Mouse (Mus musculus) colon, adult 2 months (tissue): ENCODE measurements around the gene Hist1h2be. TPM values are rescaled to one million over a fixed set of nuclear protein-coding genes. Genes with fewer than 3 reads are reported as not detected.

Source experiments
- polyA plus RNA-seq: library from polyadenylated mRNA; depleted of rRNA; stranded (reverse); fragments of >200 nt; gene quantifications from 2 replicates; pipeline ENCODE4 v1.2.3, GENCODE M21; 2012; rRNA removed

Hist1h2be gene
- 3.1 and 3.3 TPM in 2 replicates for polyA plus RNA-seq

DNA sequence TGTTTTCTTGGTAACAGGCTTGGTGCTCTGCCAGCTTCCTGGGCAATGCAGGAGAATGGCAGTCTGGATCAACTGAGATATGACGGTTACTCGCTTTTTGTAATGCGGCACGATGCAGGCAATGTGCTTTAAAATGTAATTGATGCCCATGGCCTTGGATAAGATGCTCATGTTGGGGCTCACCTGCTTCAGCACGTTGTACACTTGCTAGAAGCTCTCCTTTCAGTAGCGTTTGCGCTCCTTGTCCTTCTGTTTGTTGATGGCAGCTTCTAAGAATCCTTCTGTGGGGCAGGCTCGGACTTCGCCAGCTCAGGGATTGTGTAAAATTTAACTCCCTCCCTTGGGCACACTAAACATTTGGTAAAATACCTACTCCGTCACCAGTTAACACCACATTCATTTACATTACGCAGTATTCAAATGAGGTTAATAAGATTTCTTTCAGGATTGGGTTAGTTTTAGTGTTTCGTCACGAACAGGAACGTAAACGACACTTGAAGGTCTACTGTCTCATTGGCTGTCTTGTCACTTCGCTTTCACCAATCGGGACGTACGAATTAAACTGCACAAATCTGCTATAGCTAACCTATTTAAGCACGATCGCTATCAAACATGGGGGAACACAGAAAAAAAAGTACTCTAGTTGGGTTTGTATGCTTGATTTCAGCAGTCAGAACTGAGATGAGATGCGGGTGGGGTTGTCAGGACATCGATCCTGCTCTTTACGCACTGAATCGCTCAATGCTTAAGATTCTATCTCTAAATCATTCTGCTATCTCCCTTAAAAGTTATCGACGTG lies at the start of gene Hist1h2be:
TSS of gene Hist1h2be (minus strand) at position 392 of the 799 bp plus-strand sequence.

DNA sequence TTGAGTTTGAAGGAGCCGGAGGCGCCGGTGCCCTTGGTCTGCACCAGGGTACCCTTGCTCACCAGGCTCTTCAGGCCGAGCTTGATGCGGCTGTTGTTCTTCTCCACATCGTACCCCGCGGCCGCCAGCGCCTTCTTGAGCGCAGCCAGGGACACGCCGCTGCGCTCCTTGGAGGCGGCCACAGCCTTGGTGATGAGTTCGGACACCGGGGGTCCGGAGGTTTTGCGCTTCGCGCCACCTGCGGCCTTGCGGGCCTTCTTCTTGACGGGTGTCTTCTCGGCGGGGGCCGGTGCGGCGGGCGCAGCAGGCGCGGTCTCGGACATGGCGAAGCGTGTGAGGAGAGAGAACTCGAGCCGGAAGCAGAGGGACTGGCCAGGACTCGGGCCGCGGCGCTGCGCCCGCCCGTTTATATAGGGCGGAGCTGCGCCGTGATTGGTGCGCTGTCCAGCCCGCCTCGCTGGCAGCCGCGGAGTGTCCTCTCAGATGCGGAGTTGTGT lies 1.3 kb upstream of the Hist1h2be start, which contains the start of gene Hist1h1e:
TSS of gene Hist1h1e (minus strand) at position 384 of the 497 bp plus-strand sequence.

GRCm38 (mm10) chr13:23581408-23582218 lies 39.3 kb downstream of the Hist1h2be start, which contains the start of gene Hist1h4d:
Gene Hist1h4d (plus strand): TSS chr13:23581598.

DNA sequence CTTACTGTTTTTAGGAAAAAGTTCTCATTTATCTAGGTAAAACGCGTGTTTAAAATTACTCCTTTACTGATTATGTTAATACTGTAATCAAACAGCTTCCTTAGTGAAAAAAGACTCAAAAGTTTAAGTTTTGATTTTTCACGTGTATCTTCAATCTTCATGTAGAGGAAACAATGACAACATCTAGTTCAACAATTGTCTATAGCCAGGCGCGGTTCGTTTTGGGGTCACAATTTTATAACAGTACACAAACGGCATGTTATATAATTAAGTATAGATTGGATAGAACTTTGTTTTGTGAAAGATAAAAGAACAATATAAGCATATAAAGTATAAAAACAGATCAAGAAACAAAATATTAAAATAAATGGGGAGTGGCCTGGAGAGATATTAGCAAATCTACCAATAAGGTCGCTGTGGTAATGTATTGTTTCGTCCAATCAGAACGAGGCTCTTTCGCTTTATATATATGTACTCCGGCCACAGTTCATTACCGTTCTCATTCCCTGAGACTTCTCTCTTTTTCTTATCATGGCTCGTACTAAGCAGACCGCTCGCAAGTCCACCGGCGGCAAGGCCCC lies 45.6 kb downstream of the Hist1h2be start, which contains the start of gene Hist1h3d:
TSS of gene Hist1h3d (plus strand) at position 493 of the 581 bp plus-strand sequence.

GRCm38 (mm10) chr13:23573898-23574524 lies 46.9 kb downstream of the Hist1h2be start, which contains the start of the genes Hist1h2bf and Hist1h2ad:
Gene Hist1h2bf (minus strand): TSS chr13:23574196.
Gene Hist1h2ad (plus strand): TSS chr13:23574381.

DNA sequence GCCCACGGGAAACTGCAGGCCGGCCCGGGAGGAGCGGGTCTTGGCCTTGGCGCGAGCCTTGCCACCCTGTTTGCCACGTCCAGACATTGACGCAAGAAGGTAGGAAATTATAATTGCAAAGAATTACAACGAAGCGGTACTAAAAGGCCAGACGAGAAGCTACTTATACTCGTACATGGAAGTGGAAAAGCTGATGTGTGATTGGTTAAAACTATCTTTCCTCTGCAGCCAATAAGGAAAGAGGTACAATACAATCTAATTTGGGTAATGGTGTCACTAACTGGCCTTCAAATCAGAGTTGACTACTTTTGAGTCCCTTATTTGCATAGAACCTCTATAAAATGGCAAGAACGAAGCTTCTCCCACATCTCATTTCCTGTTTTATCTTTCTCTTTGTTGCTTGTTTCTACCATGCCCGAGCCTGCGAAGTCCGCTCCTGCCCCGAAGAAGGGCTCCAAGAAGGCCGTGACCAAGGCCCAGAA lies 49.9 kb downstream of the Hist1h2be start, which contains the start of the genes Hist1h2ae and Hist1h2bg:
TSS of gene Hist1h2ae (minus strand) at position 199 of the 482 bp plus-strand sequence.
TSS of gene Hist1h2bg (plus strand) at position 375 of the 482 bp plus-strand sequence.

DNA sequence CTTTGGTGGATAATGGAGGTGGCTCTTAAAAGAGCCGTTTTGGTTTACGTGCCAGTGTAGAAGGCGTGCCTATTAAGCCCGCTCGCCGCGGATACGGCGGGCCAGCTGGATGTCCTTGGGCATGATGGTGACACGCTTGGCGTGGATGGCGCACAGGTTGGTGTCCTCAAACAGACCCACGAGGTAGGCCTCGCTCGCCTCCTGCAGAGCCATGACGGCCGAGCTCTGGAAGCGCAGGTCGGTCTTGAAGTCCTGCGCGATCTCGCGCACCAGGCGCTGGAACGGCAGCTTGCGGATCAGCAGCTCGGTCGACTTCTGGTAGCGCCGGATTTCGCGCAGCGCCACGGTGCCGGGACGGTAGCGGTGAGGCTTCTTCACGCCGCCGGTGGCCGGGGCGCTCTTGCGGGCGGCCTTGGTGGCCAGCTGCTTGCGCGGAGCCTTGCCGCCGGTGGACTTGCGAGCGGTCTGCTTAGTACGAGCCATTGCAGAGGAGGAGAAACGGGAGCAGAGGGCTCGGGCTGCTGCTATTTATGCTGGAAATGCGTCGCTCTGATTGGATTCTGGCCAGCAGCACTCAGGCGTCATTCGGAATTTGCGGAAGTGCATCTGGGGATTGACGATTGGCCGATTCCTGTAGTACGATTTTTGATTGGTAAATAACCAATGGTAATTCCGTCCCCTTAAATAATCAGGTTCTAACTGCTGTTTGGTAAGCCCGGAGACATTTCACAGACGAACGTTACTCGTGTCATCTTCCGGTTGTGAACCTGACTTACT lies 58.9 kb downstream of the Hist1h2be start, which contains the start of gene Hist1h3e:
TSS of gene Hist1h3e (minus strand) at position 487 of the 777 bp plus-strand sequence.

GRCm38 (mm10) chr13:23552962-23553361 lies 68.0 kb downstream of the Hist1h2be start, which contains the start of gene Hist1h1d:
Gene Hist1h1d (plus strand): TSS chr13:23553262.

DNA sequence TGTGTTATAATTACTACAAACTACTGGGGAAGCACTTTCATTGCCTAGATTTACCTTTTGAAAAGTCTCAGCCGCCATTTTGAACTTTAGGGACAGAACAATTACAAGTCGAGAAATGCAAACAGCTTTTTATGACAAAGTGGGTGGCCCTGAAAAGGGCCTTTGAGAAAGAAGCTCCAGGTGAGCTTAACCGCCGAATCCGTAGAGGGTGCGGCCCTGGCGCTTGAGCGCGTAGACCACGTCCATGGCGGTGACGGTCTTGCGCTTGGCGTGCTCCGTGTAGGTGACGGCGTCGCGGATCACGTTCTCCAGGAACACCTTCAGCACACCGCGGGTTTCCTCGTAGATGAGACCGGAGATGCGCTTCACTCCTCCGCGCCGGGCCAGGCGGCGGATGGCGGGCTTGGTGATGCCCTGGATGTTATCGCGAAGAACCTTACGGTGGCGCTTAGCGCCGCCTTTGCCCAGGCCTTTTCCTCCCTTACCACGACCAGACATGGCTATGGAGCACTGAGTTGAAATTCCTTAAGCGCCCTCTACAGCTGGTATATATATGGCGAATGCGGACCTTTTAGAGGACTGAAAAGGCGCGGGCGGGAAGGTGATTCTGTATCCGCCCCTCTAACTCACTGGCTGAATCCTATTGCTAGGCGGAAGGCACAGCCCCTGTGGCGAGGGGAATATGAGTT lies 69.6 kb downstream of the Hist1h2be start, which contains the start of gene Hist1h4f:
TSS of gene Hist1h4f (minus strand) at position 503 of the 689 bp plus-strand sequence.

GRCm38 (mm10) chr13:23543965-23544786 lies 76.7 kb downstream of the Hist1h2be start, which contains the start of gene Hist1h3f:
Gene Hist1h3f (plus strand): TSS chr13:23544052.

GRCm38 (mm10) chr13:23542999-23543607 lies 77.8 kb downstream of the Hist1h2be start, which contains the start of gene Hist1h2bh:
Gene Hist1h2bh (minus strand): TSS chr13:23543392.

GRCm38 (mm10) chr13:23535137-23536075 lies 85.5 kb downstream of the Hist1h2be start, which contains the start of gene Hist1h3g:
Gene Hist1h3g (plus strand): TSS chr13:23535422.

Other genes starting within 250 kb of the Hist1h2be start
- gene Abt1, start 197.3 kb downstream of the Hist1h2be start, polyA plus RNA-seq = 1.9 and 2.0 TPM in 2 replicates
- gene Btn1a1, start 155.2 kb downstream of the Hist1h2be start, polyA plus RNA-seq = 1.8 and 2.3 TPM in 2 replicates
- not detected in 2 replicates for gene Btn2a2, start 132.3 kb downstream of the Hist1h2be start, polyA plus RNA-seq
- 42.2 and 63.4 TPM in 2 replicates for gene Hist1h4h, start 90.1 kb downstream of the Hist1h2be start, polyA plus RNA-seq
- 245 and 289 TPM in 2 replicates for gene Hist1h2af, start 87.2 kb downstream of the Hist1h2be start, polyA plus RNA-seq
- 23.2 and 33.2 TPM in 2 replicates for gene Hist1h3g, start 85.7 kb downstream of the Hist1h2be start, polyA plus RNA-seq
- 4.9 and 5.3 TPM in 2 replicates for gene Hist1h2bh, start 77.7 kb downstream of the Hist1h2be start, polyA plus RNA-seq
- 5.0 and 6.7 TPM in 2 replicates for gene Hist1h3f, start 77.1 kb downstream of the Hist1h2be start, polyA plus RNA-seq
- 13.1 and 22.8 TPM in 2 replicates for gene Hist1h4f, start 69.5 kb downstream of the Hist1h2be start, polyA plus RNA-seq
- gene Hist1h1d, start 67.9 kb downstream of the Hist1h2be start, polyA plus RNA-seq = 0.45 and 0.47 TPM in 2 replicates
- 32.1 and 36.8 TPM in 2 replicates for gene Hist1h3e, start 58.8 kb downstream of the Hist1h2be start, polyA plus RNA-seq
- gene Hist1h2ae, start 49.9 kb downstream of the Hist1h2be start, polyA plus RNA-seq = 15.1 and 16.2 TPM in 2 replicates
- gene Hist1h2bg, start 49.7 kb downstream of the Hist1h2be start, polyA plus RNA-seq = 49.0 and 58.2 TPM in 2 replicates
- gene Hist1h2bf, start 46.9 kb downstream of the Hist1h2be start, polyA plus RNA-seq = 11.4 and 19.0 TPM in 2 replicates
- 6.9 and 11.5 TPM in 2 replicates for gene Hist1h2ad, start 46.7 kb downstream of the Hist1h2be start, polyA plus RNA-seq
- gene Hist1h3d, start 45.4 kb downstream of the Hist1h2be start, polyA plus RNA-seq = 13.8 and 18.8 TPM in 2 replicates
- 12.3 and 14.7 TPM in 2 replicates for gene Hist1h4d, start 39.5 kb downstream of the Hist1h2be start, polyA plus RNA-seq
- 3.2 and 3.9 TPM in 2 replicates for gene Hist1h1e, start 1.4 kb upstream of the Hist1h2be start, polyA plus RNA-seq
- 2.4 and 3.8 TPM in 2 replicates for gene Hist1h2ac, start 62.8 kb upstream of the Hist1h2be start, polyA plus RNA-seq
- gene Hist1h2bc, start 63.1 kb upstream of the Hist1h2be start, polyA plus RNA-seq = 410 and 605 TPM in 2 replicates
- not detected in 2 replicates for gene Hist1h1t, start 74.7 kb upstream of the Hist1h2be start, polyA plus RNA-seq
- 20.7 and 21.2 TPM in 2 replicates for gene Hist1h4c, start 77.3 kb upstream of the Hist1h2be start, polyA plus RNA-seq
- gene Hfe, start 89.7 kb upstream of the Hist1h2be start, polyA plus RNA-seq = 9.4 and 10.3 TPM in 2 replicates
- gene Hist1h1c, start 117.7 kb upstream of the Hist1h2be start, polyA plus RNA-seq = 204 and 212 TPM in 2 replicates
- 23.6 and 30.3 TPM in 2 replicates for gene Hist1h3c, start 124.5 kb upstream of the Hist1h2be start, polyA plus RNA-seq
- 12.8 and 18.4 TPM in 2 replicates for gene Hist1h2bb, start 125.6 kb upstream of the Hist1h2be start, polyA plus RNA-seq
- 23.5 and 25.9 TPM in 2 replicates for gene Hist1h2ab, start 130.0 kb upstream of the Hist1h2be start, polyA plus RNA-seq
- 26.4 and 32.0 TPM in 2 replicates for gene Hist1h3b, start 131.1 kb upstream of the Hist1h2be start, polyA plus RNA-seq
- 20.0 and 20.8 TPM in 2 replicates for gene Hist1h4b, start 135.9 kb upstream of the Hist1h2be start, polyA plus RNA-seq
- gene Hist1h4a, start 140.1 kb upstream of the Hist1h2be start, polyA plus RNA-seq = 15.5 and 15.9 TPM in 2 replicates
- 23.6 and 24.8 TPM in 2 replicates for gene Hist1h3a, start 141.3 kb upstream of the Hist1h2be start, polyA plus RNA-seq
- gene Hist1h1a, start 142.5 kb upstream of the Hist1h2be start, polyA plus RNA-seq = 1.1 and 1.4 TPM in 2 replicates
- 0.12 and 0.14 TPM in 2 replicates for gene Trim38, start 148.8 kb upstream of the Hist1h2be start, polyA plus RNA-seq
- gene Slc17a2, start 185.9 kb upstream of the Hist1h2be start, polyA plus RNA-seq = 0.36 and 0.59 TPM in 2 replicates
- not detected in 2 replicates for gene Slc17a3, start 218.3 kb upstream of the Hist1h2be start, polyA plus RNA-seq
- gene Slc17a1, start 246.6 kb upstream of the Hist1h2be start, polyA plus RNA-seq = not detected in 2 replicates